Mouse (Mus musculus) hematopoietic stem cell, adult 5-6 weeks (primary cell): ENCODE measurements around the gene Gm1993. TPM values are rescaled to one million over a fixed set of nuclear protein-coding genes. Genes with fewer than 3 reads are reported as not detected.
"Not testable (repeated sequence)": the region's sequence is repeated elsewhere in the genome, so short reads cannot be mapped to it uniquely, and the experiment has no call there.

Experiments
- ATAC-seq, 2 experiments: fragments of 125-278 bp in 1 of 2; replicated peaks in 1 of 2; 2 replicates each; pipeline ENCODE4 v1.8.0; 2016 to 2017; ENCODE audit warnings: inconsistent platforms in 2 of 2, mild to moderate bottlenecking in 2 of 2, moderate number of reproducible peaks in 2 of 2, low read depth in 1 of 2, moderate TSS enrichment in 1 of 2; ENCODE audit not compliant: low FRiP score in 2 of 2, poor library complexity in 2 of 2, severe bottlenecking in 2 of 2, insufficient read depth in 1 of 2, low TSS enrichment in 1 of 2
- total RNA-seq: library from RNA; stranded (forward); fragments of 172-1452, 232-1000 nt; gene quantifications from 2 replicates; pipeline ENCODE4 v1.2.3, GENCODE M21; 2017

Gm1993 gene
- total RNA-seq = not detected in 2 replicates

- not testable (repeated sequence) for ATAC-seq
Observed at GRCm38 (mm10) chrX:25570352-25570751, at the start of gene Gm1993. Gm1993 (minus strand) TSS chrX:25570452.
